In genomic region chr6:34910371-34911219, GRCm38 (mm10) we compare ENCODE assay signal across 7 mouse cellular contexts. TPM values are rescaled to one million over a fixed set of nuclear protein-coding genes. Genes with fewer than 3 reads are reported as not detected.
DNase-seq lines count a peak whose midpoint lies in the region; ATAC-seq lines count a peak whose summit lies in the region.

Gene Wdr91 (minus strand): TSS chr6:34910876.

- no peaks in the 10 kb centered on the region for H3K9me3 ChIP-seq in embryonic facial prominence, embryonic 10.5 days
- H3K9me3 ChIP-seq in limb, embryonic 10.5 days (replicated peaks): no peaks in the 10 kb centered on the region
- no peaks in the 10 kb centered on the region for H3K9me3 ChIP-seq in midbrain, embryonic 13.5 days

- WGBS in embryonic facial prominence, embryonic 10.5 days: under 1% methylated on average over 64 of the region's 64 CpGs
- under 1% methylated on average over 64 of the region's 64 CpGs for WGBS in limb, embryonic 10.5 days
- WGBS in midbrain, embryonic 13.5 days: 0% methylated on average over 60 of the region's 64 CpGs

- ATAC-seq in granulocyte monocyte progenitor cell, adult 5-6 weeks (replicated peaks; ENCODE audit: poor library complexity, severe bottlenecking): peak; percentile 89
- peak; percentile 94 for ATAC-seq in midbrain, embryonic 13.5 days

- peak within 1 kb of the TSS; percentile 84 for H3K4me3 ChIP-seq in embryonic facial prominence, embryonic 10.5 days
- H3K4me3 ChIP-seq in limb, embryonic 10.5 days: peak within 1 kb of the TSS; percentile 78
- H3K4me3 ChIP-seq in midbrain, embryonic 13.5 days (replicated peaks): peak within 1 kb of the TSS; percentile 77

- H3K27ac ChIP-seq in embryonic facial prominence, embryonic 10.5 days (replicated peaks): peak within 1 kb of the TSS; percentile 90
- H3K27ac ChIP-seq in limb, embryonic 10.5 days: peak within 1 kb of the TSS; percentile 89
- peak within 1 kb of the TSS; percentile 85 for H3K27ac ChIP-seq in midbrain, embryonic 13.5 days

- DNase-seq in adrenal gland, postnatal 10 days: peak; percentile 98
- peak; percentile 97 for DNase-seq in embryonic facial prominence, embryonic 10.5 days (ENCODE audit: low spot score)
- DNase-seq in kidney, adult 11 months: peak; percentile 87
- peak; percentile 98 for DNase-seq in limb, embryonic 10.5 days (ENCODE audit: low spot score)
- DNase-seq in spleen, adult 12 weeks (ENCODE audit: low spot score): peak; percentile 94

- H3K4me2 ChIP-seq in midbrain, embryonic 13.5 days (replicated peaks): peak within 1 kb of the TSS; percentile 78

- peaks cover 34% of the 10 kb centered on the region for H3K4me1 ChIP-seq in embryonic facial prominence, embryonic 10.5 days
- H3K4me1 ChIP-seq in limb, embryonic 10.5 days: peaks cover 14% of the 10 kb centered on the region
- peaks cover 22% of the 10 kb centered on the region for H3K4me1 ChIP-seq in midbrain, embryonic 13.5 days (replicated peaks)

- no peaks in the 10 kb centered on the region for H3K27me3 ChIP-seq in embryonic facial prominence, embryonic 10.5 days (replicated peaks; ENCODE audit: low read depth, poor library complexity, severe bottlenecking)
- H3K27me3 ChIP-seq in limb, embryonic 10.5 days (ENCODE audit: low read depth, poor library complexity, severe bottlenecking): no peaks in the 10 kb centered on the region
- no peaks in the 10 kb centered on the region for H3K27me3 ChIP-seq in midbrain, embryonic 13.5 days

- H3K36me3 ChIP-seq in embryonic facial prominence, embryonic 10.5 days (replicated peaks): peaks cover 35% of the 10 kb centered on the region
- peaks cover 31% of the 10 kb centered on the region for H3K36me3 ChIP-seq in limb, embryonic 10.5 days
- peaks cover 26% of the 10 kb centered on the region for H3K36me3 ChIP-seq in midbrain, embryonic 13.5 days

- peak within 1 kb of the TSS; percentile 75 for H3K9ac ChIP-seq in midbrain, embryonic 13.5 days (replicated peaks)

RNA-seq across cellular contexts. Expression of gene Wdr91, which starts in this region (rescaled TPM):
- 10 to 100 TPM; 21.0 to 27.3 TPM for total RNA-seq in adrenal gland, postnatal 10 days (2021)
- 11.9 and 13.2 TPM in 2 replicates for polyA plus RNA-seq in embryonic facial prominence, embryonic 10.5 days (2016; fragmentation: Nextera tagmentation; extraction: Ambion mirVana)
- 11.8 and 12.6 TPM in 2 replicates for total RNA-seq in granulocyte monocyte progenitor cell, adult 5-6 weeks (2014; fragmentation: Nextera tagmentation)
- total RNA-seq in granulocyte monocyte progenitor cell, adult 5-6 weeks (2017): 16.8 and 17.4 TPM in 2 replicates
- polyA plus RNA-seq in limb, embryonic 10.5 days (2016; fragmentation: Nextera tagmentation; extraction: Ambion mirVana): 9.6 and 13.0 TPM in 2 replicates
- 12.0 and 13.9 TPM in 2 replicates for polyA plus RNA-seq in midbrain, embryonic 13.5 days (2015; fragmentation: Nextera tagmentation; extraction: Ambion mirVana)

Comparison
In these comparisons a context has a peak if more than half of its experiments do, and no peak if none do; other contexts are left out.
1. Peak in every context shown above with its lines: DNase-seq, ATAC-seq, H3K4me3 ChIP-seq and H3K27ac ChIP-seq.